Mouse (Mus musculus) brain, embryonic 14.5 days (tissue): ENCODE measurements around the gene Abtb1.

Source experiments
- CTCF ChIP-seq: fragments of 200-500 bp; IDR thresholded peaks from 2 replicates; pipeline ENCODE4 v1.5.1; 2012; ENCODE audit warnings: inconsistent platforms, mild to moderate bottlenecking, moderate library complexity, borderline replicate concordance; ENCODE audit not compliant: insufficient read depth, insufficient read length; ENCODE audit errors: extremely low read depth
- POLR2A ChIP-seq: fragments of 200-500 bp; IDR thresholded peaks from 2 replicates; pipeline ENCODE4 v1.6.1; 2012; ENCODE audit warnings: mild to moderate bottlenecking, inconsistent platforms, borderline replicate concordance; ENCODE audit not compliant: poor library complexity, insufficient read depth, insufficient read length, severe bottlenecking; ENCODE audit errors: extremely low read depth

DNA sequence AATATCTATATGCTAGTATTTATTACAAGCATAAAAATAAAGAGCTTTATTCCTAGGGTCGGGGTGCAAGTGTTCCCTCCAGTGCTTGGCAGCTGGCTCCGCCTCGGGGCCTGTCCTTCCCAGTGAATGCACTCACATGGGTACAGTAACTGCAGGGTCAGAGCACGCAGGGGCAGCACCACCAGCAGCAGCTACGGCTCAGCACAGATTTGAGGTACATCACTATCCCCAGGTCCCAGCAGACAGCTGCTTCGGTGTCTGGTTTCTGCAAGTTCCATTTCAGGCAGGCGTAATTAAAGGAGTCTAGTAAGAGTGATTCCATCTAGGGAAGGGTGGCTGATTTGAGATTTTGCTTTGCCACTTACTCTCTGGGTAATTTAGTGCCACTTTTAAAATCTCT is 16.6 kb upstream of the Abtb1 start:
- no peak for TF ChIP-seq CTCF
- no peak for TF ChIP-seq POLR2A
